Mouse (Mus musculus) adrenal gland, postnatal 25 days (tissue): ENCODE measurements around the gene Dpm2. TPM values are rescaled to one million over a fixed set of nuclear protein-coding genes. Genes with fewer than 3 reads are reported as not detected.

Experiments
- DNase-seq: peaks from one replicate; pipeline ENCODE4 v3.0.0; 2021; ENCODE audit warnings: mixed read lengths
- long read RNA-seq: library from polyadenylated mRNA; stranded (forward); transcript quantifications from one replicate; pipeline ENCODE4 v2.0.0, GENCODE M21; 2021
- total RNA-seq: library from RNA; stranded (reverse); gene quantifications from 2 replicates; pipeline ENCODE4 v1.2.3, GENCODE M21; 2021

Gene Dpm2
- 63.7 and 66.8 TPM in 2 replicates for total RNA-seq
- long read RNA-seq, transcript Dpm2-201 (4 exons, 869 nt): major isoform, 21 of 34 reads
- long read RNA-seq, partial matches to known transcripts: 3 of 34 reads
- long read RNA-seq, other reads (novel, unspliced or antisense): 7 of 34 reads

GRCm38 (mm10) chr2:32570698-32571494, at the start of gene Dpm2:
Dpm2 (plus strand) TSS chr2:32570858.
- DNase-seq: peak; percentile 83

GRCm38 (mm10) chr2:32524536-32525031, 46.1 kb upstream of the Dpm2 start:
- DNase-seq: no peak

- peak; percentile 50 for DNase-seq
Measured at GRCm38 (mm10) chr2:32525816-32526215, 44.8 kb upstream of the Dpm2 start.

GRCm38 (mm10) chr2:32527468-32527966, 43.1 kb upstream of the Dpm2 start:
- DNase-seq: peak; percentile 65

GRCm38 (mm10) chr2:32528326-32528725, 42.3 kb upstream of the Dpm2 start:
- no peak for DNase-seq

GRCm38 (mm10) chr2:32530479-32530878, 40.2 kb upstream of the Dpm2 start:
- DNase-seq: no peak

GRCm38 (mm10) chr2:32533163-32533562, 37.5 kb upstream of the Dpm2 start:
- no peak for DNase-seq

GRCm38 (mm10) chr2:32534061-32534732, 36.5 kb upstream of the Dpm2 start:
- DNase-seq: peak; percentile 51

GRCm38 (mm10) chr2:32534733-32535471, 35.8 kb upstream of the Dpm2 start, which contains the start of gene Fam102a:
Fam102a (plus strand) TSS chr2:32535332.
- peak; percentile 99 for DNase-seq

GRCm38 (mm10) chr2:32535501-32535991, 35.1 kb upstream of the Dpm2 start:
- DNase-seq: peak; percentile 61

- peak; percentile 38 for DNase-seq
Measured at GRCm38 (mm10) chr2:32536086-32536633, 34.5 kb upstream of the Dpm2 start.

- DNase-seq: peak; percentile 52
Measured at GRCm38 (mm10) chr2:32536634-32537359, 33.9 kb upstream of the Dpm2 start.

GRCm38 (mm10) chr2:32537360-32537905, 33.2 kb upstream of the Dpm2 start:
- DNase-seq: peak; percentile 24

- DNase-seq: no peak
Measured at GRCm38 (mm10) chr2:32537941-32538340, 32.7 kb upstream of the Dpm2 start.

GRCm38 (mm10) chr2:32538461-32538860, 32.2 kb upstream of the Dpm2 start:
- no peak for DNase-seq

- DNase-seq: no peak
Measured at GRCm38 (mm10) chr2:32539452-32539981, 31.1 kb upstream of the Dpm2 start.

GRCm38 (mm10) chr2:32541333-32541908, 29.2 kb upstream of the Dpm2 start:
- DNase-seq: no peak

GRCm38 (mm10) chr2:32541986-32542573, 28.6 kb upstream of the Dpm2 start:
- DNase-seq: no peak

GRCm38 (mm10) chr2:32543031-32543449, 27.6 kb upstream of the Dpm2 start:
- no peak for DNase-seq
